Mouse (Mus musculus) lung, postnatal 0 days (tissue): Measurements from ENCODE around the gene Gnpat.

Experiments used
- CTCF ChIP-seq: IDR thresholded peaks from 2 replicates; pipeline ENCODE4 v1.5.1; 2016; ENCODE audit warnings: antibody characterized with exemption, mild to moderate bottlenecking
- EP300 ChIP-seq: IDR thresholded peaks from 2 replicates; pipeline ENCODE4 v1.6.1; 2016; ENCODE audit warnings: antibody characterized with exemption, mild to moderate bottlenecking, control low read depth

- TF ChIP-seq CTCF, result no peak
- no peak for TF ChIP-seq EP300
These were observed 27.0 kb upstream of the Gnpat start for GRCm38 (mm10) chr8:124835848-124836247.
